Mouse (Mus musculus) lung, adult 2 months (tissue): ENCODE data around the gene Stpg4. TPM values are rescaled to one million over a fixed set of nuclear protein-coding genes. Genes with fewer than 3 reads are reported as not detected.
A peak's percentile ranks its signal among the peaks of the same experiment; 100 is the strongest.

ENCODE experiments used
- DNase-seq: peaks from one replicate; pipeline ENCODE4 v3.0.0; 2022
- H3K4me1 ChIP-seq: fragments of 200-500 bp; 2 replicates; pipeline ENCODE4 v1.6.1; 2011; ENCODE audit warnings: low read length; ENCODE audit not compliant: control insufficient read depth, insufficient read depth
- H3K4me3 ChIP-seq: fragments of 200-500 bp; replicated peaks from 2 replicates; pipeline ENCODE3; 2011; ENCODE audit warnings: low read depth, mild to moderate bottlenecking, control low read depth, low read length; ENCODE audit errors: extremely low read depth
- CTCF ChIP-seq: fragments of 200-500 bp; IDR thresholded peaks from 2 replicates; pipeline ENCODE4 v1.5.1; 2011; ENCODE audit warnings: mild to moderate bottlenecking, low read length, control low read depth; ENCODE audit not compliant: insufficient read depth
- POLR2A ChIP-seq: fragments of 200-500 bp; IDR thresholded peaks from 2 replicates; pipeline ENCODE4 v1.6.1; 2011; ENCODE audit warnings: low read depth, mild to moderate bottlenecking, control low read depth, low read length, borderline replicate concordance; ENCODE audit errors: extremely low read depth
- WGBS: fragments of 180-500 bp; shearing (Covaris S2); methylation state at CpG from one replicate; pipeline ENCODE4 v1.1.7; 2018; 5-methylcytosine and 5-hydroxymethylcytosine counted together
- polyA plus RNA-seq: library from polyadenylated mRNA; depleted of rRNA; stranded (reverse); fragments of >200 nt; gene quantifications from 2 replicates; pipeline ENCODE4 v1.2.3, GENCODE M21; 2012

Stpg4 gene
- polyA plus RNA-seq, 1 experiment: not detected

GRCm38 (mm10) chr17:87468616-87469015 lies 41.1 kb upstream of the Stpg4 start:
- WGBS: 81% methylated on average over 5 of the region's 5 CpGs
- TF ChIP-seq CTCF (no peak), POLR2A (no peak)
- H3K4me1 ChIP-seq: peaks cover 1% of the 10 kb centered on the region

GRCm38 (mm10) chr17:87461499-87461896 lies 34.0 kb upstream of the Stpg4 start:
- no peak for DNase-seq
- TF ChIP-seq POLR2A: no peak
- TF ChIP-seq CTCF: peak; percentile 37; the same call in 1 of the 2 replicates
- Histone ChIP-seq H3K4me1 (peaks cover 17% of the 10 kb centered on the region), H3K4me3 (no peak overlapping the region)
- 58% methylated on average over 3 of the region's 3 CpGs for WGBS

More at GRCm38 (mm10) chr17:87468616-87469015, 41.1 kb upstream of the Stpg4 start:
- no peak overlapping the region for H3K4me3 ChIP-seq
- no peak for DNase-seq

- DNase-seq: no peak
- no peak for TF ChIP-seq CTCF
- TF ChIP-seq POLR2A: no peak
- peaks cover 17% of the 10 kb centered on the region for H3K4me1 ChIP-seq
- H3K4me3 ChIP-seq: no peak overlapping the region
- WGBS: 60% methylated on average over 17 of the region's 17 CpGs
Measured at GRCm38 (mm10) chr17:87460669-87461498, 33.3 kb upstream of the Stpg4 start.

- TF ChIP-seq CTCF (no peak), POLR2A (no peak)
- 18% methylated on average over 14 of the region's 14 CpGs for WGBS
- Histone ChIP-seq H3K4me1 (peaks cover 17% of the 10 kb centered on the region), H3K4me3 (peak overlapping the region; percentile 33)
- DNase-seq: no peak
Measured at GRCm38 (mm10) chr17:87459750-87460668, 32.5 kb upstream of the Stpg4 start.

- Histone ChIP-seq H3K4me3 (peak overlapping the region; percentile 33), H3K4me1 (peaks cover 17% of the 10 kb centered on the region)
- DNase-seq: peak; percentile 73
- WGBS: 6% methylated on average over 13 of the region's 17 CpGs
- TF ChIP-seq POLR2A (peak; percentile 64; the same call in 1 of the 2 replicates), CTCF (no peak)
Measured at GRCm38 (mm10) chr17:87458911-87459749, 31.6 kb upstream of the Stpg4 start.

GRCm38 (mm10) chr17:87457961-87458360 lies 30.4 kb upstream of the Stpg4 start:
- H3K4me3 ChIP-seq: no peak overlapping the region
- DNase-seq: no peak
- peaks cover 17% of the 10 kb centered on the region for H3K4me1 ChIP-seq
- TF ChIP-seq POLR2A: no peak
- no peak for TF ChIP-seq CTCF
- 61% methylated on average over 7 of the region's 7 CpGs for WGBS

GRCm38 (mm10) chr17:87454121-87454520 lies 26.6 kb upstream of the Stpg4 start:
- Histone ChIP-seq H3K4me3 (no peak overlapping the region), H3K4me1 (peaks cover 5% of the 10 kb centered on the region)
- no peak for DNase-seq
- WGBS: 87% methylated on average over 3 of the region's 3 CpGs
- TF ChIP-seq POLR2A: no peak
- no peak for TF ChIP-seq CTCF

GRCm38 (mm10) chr17:87453336-87453735 lies 25.8 kb upstream of the Stpg4 start:
- TF ChIP-seq CTCF (no peak), POLR2A (no peak)
- Histone ChIP-seq H3K4me3 (no peak overlapping the region), H3K4me1 (no peaks in the 10 kb centered on the region; the same call in 1 of the 2 replicates)
- WGBS: 81% methylated on average over 7 of the region's 7 CpGs
- no peak for DNase-seq
